Mouse (Mus musculus) midbrain, embryonic 16.5 days (tissue): ENCODE data around the gene Kiss1r. TPM values are rescaled to one million over a fixed set of nuclear protein-coding genes. Genes with fewer than 3 reads are reported as not detected.

Experiments
- ATAC-seq: fragments of 200-750 bp; cut with Nextera tagmentation; 2 replicates; pipeline ENCODE4 v1.8.0; 2017; ENCODE audit warnings: moderate TSS enrichment
- H3K27ac ChIP-seq: fragments of 300-500 bp; sonication (generic); 2 replicates; pipeline ENCODE4 v1.5.1; 2014; ENCODE audit warnings: mild to moderate bottlenecking, low read length, mixed read lengths
- H3K27me3 ChIP-seq: fragments of 300-500 bp; sonication (generic); 2 replicates; pipeline ENCODE4 v1.6.1; 2014; ENCODE audit warnings: low read depth, low read length, mixed read lengths; ENCODE audit not compliant: control insufficient read depth, insufficient read depth
- H3K36me3 ChIP-seq: fragments of 300-500 bp; sonication (generic); 2 replicates; pipeline ENCODE4 v1.6.1; 2014; ENCODE audit warnings: mild to moderate bottlenecking, low read length, moderate library complexity, mixed read lengths; ENCODE audit not compliant: control insufficient read depth, insufficient read depth
- H3K4me1 ChIP-seq: fragments of 300-500 bp; sonication (generic); 2 replicates; pipeline ENCODE4 v1.6.1; 2014; ENCODE audit warnings: mild to moderate bottlenecking, low read length, mixed read lengths; ENCODE audit not compliant: control insufficient read depth, insufficient read depth
- H3K4me2 ChIP-seq: fragments of 300-500 bp; sonication (generic); 2 replicates; pipeline ENCODE4 v1.6.1; 2014; ENCODE audit warnings: mild to moderate bottlenecking, low read length, mixed read lengths
- H3K4me3 ChIP-seq: fragments of 300-500 bp; sonication (generic); 2 replicates; pipeline ENCODE4 v1.5.1; 2014; ENCODE audit warnings: low read depth, mild to moderate bottlenecking, low read length, moderate library complexity, mixed read lengths
- H3K9ac ChIP-seq: fragments of 300-500 bp; sonication (generic); 2 replicates; pipeline ENCODE4 v1.6.1; 2014; ENCODE audit warnings: low read depth, low read length, mixed read lengths
- H3K9me3 ChIP-seq: fragments of 300-500 bp; sonication (generic); replicated peaks from 2 replicates; pipeline ENCODE4 v1.6.1; 2014; ENCODE audit warnings: mild to moderate bottlenecking, low read length, mixed read lengths; ENCODE audit not compliant: control insufficient read depth, poor library complexity, severe bottlenecking
- WGBS: fragments of 180-500 bp; shearing (Covaris S2); extraction: QIAGEN DNeasy Blood & Tissue Kit; methylation state at CpG from one replicate; pipeline ENCODE4 v1.1.7; 2014; 5-methylcytosine and 5-hydroxymethylcytosine counted together
- polyA plus RNA-seq: library from polyadenylated mRNA; unstranded; fragments of >200 nt; fragmentation: Nextera tagmentation; extraction: Ambion mirVana; gene quantifications from 2 replicates; pipeline ENCODE4 v1.2.1, GENCODE M21; 2015

Gene Kiss1r
- polyA plus RNA-seq, result 3.5 and 3.8 TPM in 2 replicates

GRCm38 (mm10) chr10:79916808-79917531 lies at the start of gene Kiss1r:
Gene Kiss1r (plus strand): TSS chr10:79916971.
- ATAC-seq, result peak; percentile 81
- Histone ChIP-seq H3K27ac (peak within 1 kb of the TSS; percentile 79), H3K4me1 (peaks cover 44% of the 10 kb centered on the region), H3K9me3 (no peaks in the 10 kb centered on the region), H3K4me3 (peak within 1 kb of the TSS; percentile 62), H3K27me3 (peaks cover 44% of the 10 kb centered on the region), H3K9ac (peak within 1 kb of the TSS; percentile 95), H3K36me3 (peaks cover 4% of the 10 kb centered on the region; the same call in 1 of the 2 replicates), H3K4me2 (peak within 1 kb of the TSS; percentile 99)
- WGBS, result 2% methylated on average over 41 of the region's 42 CpGs

DNA sequence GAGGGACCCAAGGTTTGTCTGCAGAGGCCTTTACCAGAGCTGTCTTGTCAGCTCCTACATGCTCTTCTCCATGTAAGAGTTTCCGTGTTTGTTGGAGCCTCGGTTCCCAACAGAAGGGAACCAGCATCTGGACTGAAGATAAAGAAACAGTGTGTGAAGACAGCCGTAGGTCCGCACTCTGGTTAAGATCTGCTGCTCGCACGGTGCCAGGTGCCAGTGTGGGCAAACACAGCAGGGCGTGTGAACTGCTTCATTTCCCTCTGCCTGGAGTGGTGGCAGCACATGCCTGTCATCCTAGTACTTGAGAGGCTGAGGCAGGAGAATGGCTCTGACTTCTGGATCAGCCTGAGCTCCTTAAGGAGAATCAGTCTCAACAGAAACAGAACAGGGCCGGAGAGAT lies 44.9 kb upstream of the Kiss1r start:
- Histone ChIP-seq H3K4me2 (peak overlapping the region; percentile 97), H3K27me3 (no peaks in the 10 kb centered on the region), H3K9me3 (no peaks in the 10 kb centered on the region), H3K9ac (no peak overlapping the region), H3K27ac (no peak overlapping the region), H3K4me3 (peak overlapping the region; percentile 50), H3K4me1 (peaks cover 39% of the 10 kb centered on the region), H3K36me3 (peaks cover 12% of the 10 kb centered on the region; the same call in 1 of the 2 replicates)
- no peak for ATAC-seq
- WGBS, result 92% methylated on average over 8 of the region's 8 CpGs

- H3K9me3 ChIP-seq, result no peaks in the 10 kb centered on the region
- peak overlapping the region; percentile 90 for H3K27ac ChIP-seq
- peak overlapping the region; percentile 50 for H3K4me3 ChIP-seq
- 34% methylated on average over 3 of the region's 3 CpGs for WGBS
- H3K27me3 ChIP-seq, result no peaks in the 10 kb centered on the region
- H3K36me3 ChIP-seq, result peaks cover 6% of the 10 kb centered on the region; the same call in 1 of the 2 replicates
- peak overlapping the region; percentile 97 for H3K4me2 ChIP-seq
- H3K4me1 ChIP-seq, result peaks cover 36% of the 10 kb centered on the region
- peak overlapping the region; percentile 75 for H3K9ac ChIP-seq
- no peak for ATAC-seq
Measured at GRCm38 (mm10) chr10:79872862-79873261, 43.9 kb upstream of the Kiss1r start.

- peak overlapping the region; percentile 75 for H3K9ac ChIP-seq
- H3K4me3 ChIP-seq, result peak overlapping the region; percentile 50
- peaks cover 36% of the 10 kb centered on the region for H3K4me1 ChIP-seq
- peak overlapping the region; percentile 90 for H3K27ac ChIP-seq
- peak overlapping the region; percentile 97 for H3K4me2 ChIP-seq
- 3% methylated on average over 6 of the region's 6 CpGs for WGBS
- ATAC-seq, result peak; percentile 8; the same call in 1 of the 2 replicates
- H3K36me3 ChIP-seq, result peaks cover 6% of the 10 kb centered on the region; the same call in 1 of the 2 replicates
- no peaks in the 10 kb centered on the region for H3K9me3 ChIP-seq
- H3K27me3 ChIP-seq, result no peaks in the 10 kb centered on the region
Measured at GRCm38 (mm10) chr10:79873313-79873712, 43.5 kb upstream of the Kiss1r start.

DNA sequence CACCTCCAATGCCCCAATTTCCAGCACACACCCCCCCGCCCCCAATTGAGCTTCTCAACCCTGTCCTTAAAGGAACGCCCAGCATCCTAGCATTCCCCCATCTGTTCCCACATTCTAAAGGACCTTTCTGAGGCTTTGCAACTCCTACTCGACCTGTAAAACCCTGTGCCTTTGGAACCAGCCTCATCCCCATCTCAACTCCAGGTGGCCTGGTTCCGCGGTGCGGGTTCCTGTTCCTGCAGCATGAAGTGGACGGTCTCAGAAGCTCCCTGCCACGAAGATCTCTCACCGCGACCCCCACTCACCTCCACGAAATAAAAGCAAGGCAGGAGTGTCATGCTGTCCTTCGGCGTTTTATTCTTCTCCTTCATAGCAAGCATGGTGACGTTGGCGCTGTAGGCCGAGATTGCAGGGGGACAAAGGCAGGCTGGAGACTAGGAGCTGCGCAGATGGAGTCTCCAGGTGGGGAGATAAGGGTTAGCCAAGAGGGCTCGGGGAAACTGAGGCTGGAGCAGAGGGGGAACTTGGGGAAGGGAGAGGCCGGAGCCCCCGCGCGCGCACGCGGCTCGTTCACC lies 43.0 kb upstream of the Kiss1r start:
- Histone ChIP-seq H3K36me3 (peaks cover 6% of the 10 kb centered on the region; the same call in 1 of the 2 replicates), H3K9me3 (no peaks in the 10 kb centered on the region), H3K4me1 (peaks cover 36% of the 10 kb centered on the region), H3K9ac (peak overlapping the region; percentile 75), H3K4me3 (peak overlapping the region; percentile 50), H3K27me3 (no peaks in the 10 kb centered on the region), H3K27ac (peak overlapping the region; percentile 90), H3K4me2 (peak overlapping the region; percentile 97)
- ATAC-seq, result peak; percentile 53
- 0% methylated on average over 20 of the region's 26 CpGs for WGBS

DNA sequence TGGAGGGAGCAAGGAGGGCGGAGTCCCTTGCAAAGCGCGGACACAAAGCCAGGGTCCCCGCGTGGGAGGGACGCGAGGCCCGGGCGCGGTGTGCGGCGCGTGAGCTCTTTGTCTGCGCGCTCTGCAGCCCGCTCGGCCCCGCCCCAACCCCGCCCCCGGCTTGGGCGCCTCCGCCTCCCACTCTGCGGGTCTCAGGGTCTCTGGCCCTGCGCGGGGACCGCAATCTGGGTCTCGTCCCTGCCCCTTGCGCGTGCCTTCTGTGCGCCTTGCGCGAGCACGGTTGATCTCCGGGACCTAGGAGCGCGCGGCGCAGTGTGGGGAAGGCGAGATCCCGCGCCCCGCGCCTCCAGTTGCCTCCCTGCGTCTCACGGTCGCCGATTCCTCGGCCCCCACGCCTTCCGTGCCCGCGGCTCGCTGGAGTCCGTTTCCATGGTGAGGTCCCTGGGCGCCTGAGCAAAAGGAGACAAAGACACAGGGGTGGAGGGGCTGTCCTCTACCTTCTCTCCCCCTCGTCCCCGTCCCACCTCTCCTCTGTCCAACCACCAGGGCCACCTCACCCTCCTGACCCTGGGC lies 42.4 kb upstream of the Kiss1r start, which contains the start of the genes Prtn3 and Plppr3:
TSS of gene Prtn3 (plus strand) at position 187 of the 573 bp plus-strand sequence.
TSS of gene Plppr3 (minus strand) at position 345 of the 573 bp plus-strand sequence.
- Histone ChIP-seq H3K9me3 (no peaks in the 10 kb centered on the region), H3K27me3 (no peaks in the 10 kb centered on the region), H3K4me2 (peak within 1 kb of the TSS; percentile 97), H3K4me3 (peak within 1 kb of the TSS; percentile 50), H3K4me1 (peaks cover 30% of the 10 kb centered on the region), H3K9ac (peak within 1 kb of the TSS; percentile 75), H3K27ac (peak within 1 kb of the TSS; percentile 90), H3K36me3 (peaks cover 6% of the 10 kb centered on the region; the same call in 1 of the 2 replicates)
- under 1% methylated on average over 45 of the region's 57 CpGs for WGBS
- peak; percentile 93 for ATAC-seq

- no peaks in the 10 kb centered on the region for H3K36me3 ChIP-seq
- peaks cover 17% of the 10 kb centered on the region for H3K4me1 ChIP-seq
- ATAC-seq, result no peak
- peaks cover 2% of the 10 kb centered on the region; the same call in 1 of the 2 replicates for H3K27me3 ChIP-seq
- no peaks in the 10 kb centered on the region for H3K9me3 ChIP-seq
- H3K27ac ChIP-seq, result no peak overlapping the region
- WGBS, result 60% methylated on average over 1 of the region's 1 CpGs
- H3K9ac ChIP-seq, result no peak overlapping the region
- no peak overlapping the region for H3K4me2 ChIP-seq
- H3K4me3 ChIP-seq, result no peak overlapping the region
Measured at GRCm38 (mm10) chr10:79877174-79877573, 39.6 kb upstream of the Kiss1r start.

- Histone ChIP-seq H3K9ac (no peak overlapping the region), H3K9me3 (no peaks in the 10 kb centered on the region), H3K4me3 (no peak overlapping the region), H3K4me1 (peaks cover 11% of the 10 kb centered on the region), H3K27ac (no peak overlapping the region), H3K27me3 (peaks cover 2% of the 10 kb centered on the region; the same call in 1 of the 2 replicates), H3K4me2 (no peak overlapping the region), H3K36me3 (no peaks in the 10 kb centered on the region)
- no peak for ATAC-seq
- WGBS, result 37% methylated on average over 12 of the region's 12 CpGs
Measured at GRCm38 (mm10) chr10:79877757-79878156, 39.0 kb upstream of the Kiss1r start.
